Mouse (Mus musculus): ENCODE measurements at regions not wholly inside any gene's neighbourhood (a gene's known extent, or its start where the extent isn't known, plus 50 kb on each side); places are given as distances from the start of the nearest gene placed in this dataset.

GRCm38 (mm10) chr7:74907391-74907790 is 352.8 kb upstream of the Slco3a1 start:
- no peak for DNase-seq (ENCODE audit: low read depth, low spot score)

DNA sequence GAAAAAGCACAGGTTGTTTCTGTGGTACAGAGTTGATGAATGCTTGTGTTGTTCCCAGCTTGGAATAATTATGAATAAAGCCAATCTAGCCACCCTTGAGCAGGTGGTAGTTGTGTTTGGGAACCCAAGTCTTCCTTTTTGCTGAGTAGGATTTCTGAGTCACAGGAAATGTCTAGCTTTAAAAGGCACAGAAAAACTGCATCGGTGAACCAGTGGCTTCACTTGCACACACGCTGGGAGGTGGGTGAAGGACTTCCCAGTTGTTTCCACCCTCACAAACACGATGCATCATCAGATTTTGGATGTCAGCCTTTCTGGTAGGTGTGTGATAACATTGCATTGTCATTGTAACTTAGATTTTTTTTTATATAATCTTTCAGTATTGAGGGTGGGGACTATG is 322.9 kb upstream of the Slco3a1 start:
- no peak for DNase-seq (ENCODE audit: low read depth, low spot score)

DNA sequence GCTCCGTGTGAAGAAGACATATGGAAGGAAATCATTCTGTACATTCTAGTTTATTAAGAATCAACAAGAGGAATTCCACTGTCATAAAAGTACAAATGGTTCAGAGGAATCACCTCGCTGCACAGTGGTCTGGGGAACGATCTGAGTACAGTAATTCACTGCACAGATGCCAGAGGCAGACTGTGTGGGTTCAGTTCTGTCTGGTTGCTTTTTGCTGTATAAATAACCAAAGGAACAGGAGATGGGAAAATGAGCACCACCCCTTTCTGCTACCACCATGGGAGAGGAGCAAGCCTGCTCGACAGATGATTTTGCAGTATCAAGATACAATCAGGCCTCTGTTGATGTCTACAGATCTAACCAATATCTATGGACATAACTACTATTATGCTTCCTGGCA is 322.1 kb upstream of the Slco3a1 start:
- DNase-seq (ENCODE audit: low read depth, low spot score) = no peak

DNA sequence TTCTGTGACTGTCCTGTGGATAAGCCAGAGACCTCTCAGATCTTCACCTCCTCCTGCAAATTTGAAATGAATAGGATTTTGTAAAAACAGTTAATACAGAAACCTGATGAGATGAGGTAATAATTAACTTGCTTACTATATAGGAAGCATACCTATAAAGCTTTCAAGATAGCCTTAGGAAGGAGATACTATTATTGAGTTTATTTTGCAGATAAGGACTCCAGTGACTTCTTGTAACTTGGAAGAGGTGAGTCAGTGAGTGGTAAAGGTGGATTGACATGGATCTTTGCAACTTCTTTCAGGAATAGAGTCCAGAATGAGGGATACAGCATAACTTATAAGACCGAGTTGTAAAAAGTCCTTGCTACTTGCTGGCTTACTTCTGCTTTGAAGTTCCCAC is 315.7 kb upstream of the Slco3a1 start:
- DNase-seq (ENCODE audit: low read depth, low spot score) = no peak

DNA sequence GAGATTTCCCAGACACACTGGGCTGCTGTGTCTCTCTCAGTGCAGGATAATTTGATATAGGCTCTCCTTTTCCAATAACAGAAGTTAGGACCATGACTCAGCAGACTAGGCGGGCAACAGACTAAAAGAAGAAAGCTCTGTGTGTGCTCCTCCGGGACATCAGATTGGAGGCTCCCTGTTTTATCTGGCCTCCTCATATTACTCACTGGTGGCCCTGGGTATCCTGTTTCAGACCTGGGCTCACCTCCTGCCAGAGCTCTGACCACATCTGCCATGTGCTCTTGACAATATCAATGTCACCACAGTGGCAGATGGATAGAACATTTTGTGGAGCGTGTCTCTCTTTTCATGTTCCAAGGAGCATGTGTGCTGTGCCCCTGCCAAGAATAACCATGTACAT is 308.1 kb upstream of the Slco3a1 start:
- peak; percentile 81 for DNase-seq (ENCODE audit: low read depth, low spot score)

DNA sequence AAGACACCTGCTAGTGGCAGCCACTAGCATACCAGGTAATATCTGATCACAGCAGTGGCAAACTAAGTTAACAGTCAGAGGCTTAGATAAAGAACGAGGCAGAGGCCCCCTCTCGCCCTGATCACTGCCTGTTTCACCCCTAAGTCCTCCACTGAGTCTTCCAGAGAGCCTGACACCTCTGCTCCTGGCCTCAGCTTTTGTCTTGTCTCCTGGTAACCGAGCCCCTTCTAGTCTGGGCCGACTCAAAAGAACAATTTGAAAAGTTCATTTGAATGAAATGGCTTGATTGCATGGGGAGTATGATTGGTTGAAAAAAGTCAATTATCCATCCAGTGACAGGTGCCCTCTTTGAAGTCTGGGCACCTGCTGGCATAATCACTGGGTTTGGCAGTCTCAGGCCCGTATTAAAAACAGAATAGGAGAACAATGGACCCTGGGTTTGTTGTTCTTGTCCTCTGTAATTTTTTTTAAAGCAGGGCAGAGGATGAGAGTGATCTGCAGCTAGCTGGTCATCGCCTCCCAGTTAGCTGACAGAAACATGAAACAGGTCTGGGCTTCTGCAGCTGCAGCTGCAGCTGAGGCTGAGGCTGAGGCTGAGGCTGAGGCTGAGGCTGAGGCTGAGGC is 289.8 kb upstream of the Slco3a1 start:
- no peak for DNase-seq (ENCODE audit: low read depth, low spot score)

DNA sequence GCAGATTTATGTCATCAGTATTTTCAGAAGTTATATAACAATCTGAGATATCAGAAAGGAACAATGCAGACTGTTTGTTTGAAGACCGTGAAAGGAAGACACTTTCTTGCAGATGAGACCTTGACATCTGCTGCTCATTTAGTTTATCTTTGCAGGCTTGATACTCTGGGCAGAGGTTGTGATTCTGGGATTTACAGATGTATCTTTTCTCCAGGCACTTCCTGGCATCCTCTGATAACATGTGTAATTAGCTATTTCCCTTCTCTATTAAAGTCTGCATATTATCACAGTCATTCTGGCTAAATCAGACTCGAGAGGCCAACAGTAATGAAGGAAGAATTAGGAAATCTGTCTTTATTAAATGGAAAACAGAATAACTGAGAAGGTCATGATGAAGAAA is 268.7 kb upstream of the Slco3a1 start:
- no peak for DNase-seq (ENCODE audit: low read depth, low spot score)

- DNase-seq (ENCODE audit: low read depth, low spot score) = no peak
Observed at GRCm38 (mm10) chr7:74793241-74793640, 238.7 kb upstream of the Slco3a1 start.

DNA sequence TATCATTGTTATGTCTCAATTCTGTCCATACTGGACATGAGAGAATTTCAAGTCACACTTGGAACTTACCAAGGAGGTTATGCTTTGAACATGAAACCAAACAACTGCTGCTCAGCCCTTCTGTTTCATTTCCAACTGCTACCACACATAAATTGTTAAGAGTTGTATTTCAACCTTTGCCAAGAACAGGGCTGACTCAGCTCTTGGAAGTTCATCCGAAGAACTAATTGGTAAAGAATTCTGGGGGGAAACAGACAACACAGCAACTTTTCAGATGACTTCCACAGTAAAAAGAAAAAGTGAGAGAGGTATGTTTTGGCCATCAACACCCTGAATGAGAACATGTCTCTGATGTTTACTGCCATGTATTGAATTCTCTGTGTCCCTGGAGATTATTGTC is 234.1 kb upstream of the Slco3a1 start:
- peak; percentile 30 for DNase-seq (ENCODE audit: low read depth, low spot score)

DNA sequence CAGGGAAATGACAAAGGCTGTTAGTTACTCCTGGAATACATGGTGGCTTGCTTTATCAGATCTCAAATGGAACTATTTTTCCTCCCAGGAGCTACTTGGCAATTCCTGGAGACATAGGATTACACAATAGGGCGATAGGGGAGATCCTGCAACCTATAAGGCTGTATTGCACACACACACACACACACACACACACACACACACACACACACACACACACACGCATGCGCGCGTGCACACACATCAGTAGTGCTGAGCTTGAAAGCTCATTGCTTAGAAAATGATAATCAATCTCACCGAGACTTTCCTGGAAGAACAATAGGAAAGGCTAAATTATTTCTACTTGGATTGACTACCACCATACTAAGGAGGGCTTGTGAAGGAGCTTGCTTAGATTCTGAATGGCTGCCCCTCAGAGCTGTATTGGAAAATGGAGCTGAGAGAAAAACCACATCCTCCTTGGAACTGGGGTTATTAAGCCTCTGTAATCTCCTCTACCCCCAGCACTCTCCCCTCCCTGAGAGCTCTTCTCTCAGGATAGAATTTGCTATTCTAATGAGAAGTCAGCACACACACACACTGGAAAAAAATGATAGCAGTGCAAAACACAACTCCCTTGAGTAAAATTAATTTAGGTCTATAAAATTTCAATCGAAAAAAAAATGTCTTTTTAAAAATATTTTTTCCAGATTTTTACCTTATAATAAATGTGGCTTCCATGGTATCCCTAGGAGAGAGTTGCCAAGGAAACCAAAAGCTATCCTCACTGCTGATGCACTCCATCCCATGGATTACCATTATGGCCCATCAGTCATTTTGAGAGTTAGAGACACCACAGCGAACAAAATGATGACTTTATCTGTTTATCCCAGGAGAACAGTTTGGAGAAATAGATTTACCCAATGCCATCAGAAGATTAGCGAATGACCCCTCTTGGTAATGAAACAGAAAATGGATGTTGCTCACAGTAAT is 217.1 kb upstream of the Slco3a1 start:
- no peak for DNase-seq (ENCODE audit: low read depth, low spot score)

DNA sequence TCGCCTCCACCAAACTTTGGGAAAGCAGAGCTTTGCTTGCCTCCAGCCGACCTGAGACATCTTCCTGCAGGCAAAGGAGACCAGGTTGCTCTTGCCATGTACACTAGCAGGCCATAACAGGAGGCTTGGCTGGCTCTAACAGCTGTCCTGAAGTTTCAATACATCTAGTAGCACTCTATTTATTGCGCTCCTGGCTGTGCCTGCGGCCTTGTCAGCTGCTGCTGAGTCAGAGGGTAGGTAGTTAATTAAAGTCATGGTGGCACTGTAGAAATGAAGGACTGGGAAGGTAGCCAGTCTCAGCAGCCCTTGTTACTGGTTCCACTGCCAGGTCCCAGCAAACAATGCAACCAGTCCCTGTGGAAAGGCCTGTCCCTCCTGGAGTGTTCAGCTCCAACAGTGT is 212.0 kb upstream of the Slco3a1 start:
- DNase-seq (ENCODE audit: low read depth, low spot score) = peak; percentile 50

DNA sequence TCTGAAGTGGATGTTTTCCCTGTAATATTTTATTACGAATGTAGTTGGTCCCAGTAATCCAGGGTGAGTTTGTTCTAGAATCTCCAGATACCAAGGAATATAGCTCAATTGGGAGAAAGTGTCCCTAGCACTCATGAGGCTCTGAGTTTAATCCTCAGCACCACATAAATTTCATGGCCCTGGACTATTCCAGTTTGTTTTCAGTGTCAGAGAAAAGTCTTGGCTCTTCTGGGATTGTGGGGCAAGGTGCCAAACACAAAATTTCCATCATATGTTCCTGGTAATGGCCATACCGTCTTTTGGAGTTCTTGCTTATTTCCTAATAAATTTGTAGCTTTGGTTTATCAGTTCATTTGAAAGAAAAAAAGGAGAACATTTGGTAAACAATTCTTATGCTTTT is 202.9 kb upstream of the Slco3a1 start:
- DNase-seq (ENCODE audit: low read depth, low spot score) = no peak

GRCm38 (mm10) chr7:74747704-74748103 is 193.1 kb upstream of the Slco3a1 start:
- no peak for DNase-seq (ENCODE audit: low read depth, low spot score)

DNA sequence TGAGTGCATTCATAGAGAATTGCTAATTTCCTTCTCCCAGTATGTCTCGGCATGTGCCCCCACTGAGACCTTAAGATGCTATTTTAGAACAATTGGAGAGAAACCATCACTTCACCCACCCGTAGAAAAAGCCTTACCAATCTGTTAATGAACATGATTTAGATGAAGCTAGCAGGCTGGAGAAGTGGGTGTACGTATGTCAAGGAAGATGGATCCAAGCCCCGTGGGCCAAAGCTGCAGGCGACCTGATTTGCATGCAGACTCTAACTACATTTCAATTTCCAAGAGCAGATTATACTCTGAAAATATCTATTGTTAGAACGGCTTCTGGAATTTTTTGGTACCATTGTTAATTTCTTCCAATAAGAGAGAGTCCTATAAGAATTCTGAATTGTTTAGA is 180.4 kb upstream of the Slco3a1 start:
- no peak for DNase-seq (ENCODE audit: low read depth, low spot score)

- DNase-seq (ENCODE audit: low read depth, low spot score) = no peak
Observed at GRCm38 (mm10) chr7:74726324-74726991, 171.9 kb upstream of the Slco3a1 start.

- DNase-seq (ENCODE audit: low read depth, low spot score) = no peak
Observed at GRCm38 (mm10) chr7:74719321-74719720, 164.7 kb upstream of the Slco3a1 start.

DNA sequence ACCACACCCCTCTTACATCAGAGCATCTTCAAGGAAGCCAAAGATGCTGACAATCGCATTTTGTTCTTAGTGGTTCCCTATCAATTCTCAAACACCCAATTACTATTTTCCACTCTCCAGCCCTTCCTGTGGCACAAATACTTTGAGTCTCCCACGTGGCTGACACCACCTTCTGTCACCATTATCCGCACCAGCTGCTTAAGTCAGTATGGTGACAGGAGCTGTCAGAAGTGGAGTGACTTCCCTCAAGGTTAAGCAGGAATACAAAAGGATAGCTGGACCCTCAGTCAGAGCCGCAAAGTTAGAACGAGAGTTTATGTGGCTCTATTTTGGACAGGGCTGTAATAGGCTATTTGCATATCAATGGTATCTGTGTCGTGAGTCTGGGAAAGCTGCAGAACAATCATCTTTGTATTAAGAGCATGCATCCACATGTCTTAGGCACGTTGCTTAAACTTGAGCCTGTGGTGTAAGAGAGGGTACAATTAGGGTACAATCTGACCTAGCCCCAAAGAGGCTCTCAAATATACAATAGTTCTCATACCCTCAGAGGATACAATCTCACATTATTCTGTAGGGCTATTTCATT is 155.5 kb upstream of the Slco3a1 start:
- DNase-seq (ENCODE audit: low read depth, low spot score) = no peak

DNA sequence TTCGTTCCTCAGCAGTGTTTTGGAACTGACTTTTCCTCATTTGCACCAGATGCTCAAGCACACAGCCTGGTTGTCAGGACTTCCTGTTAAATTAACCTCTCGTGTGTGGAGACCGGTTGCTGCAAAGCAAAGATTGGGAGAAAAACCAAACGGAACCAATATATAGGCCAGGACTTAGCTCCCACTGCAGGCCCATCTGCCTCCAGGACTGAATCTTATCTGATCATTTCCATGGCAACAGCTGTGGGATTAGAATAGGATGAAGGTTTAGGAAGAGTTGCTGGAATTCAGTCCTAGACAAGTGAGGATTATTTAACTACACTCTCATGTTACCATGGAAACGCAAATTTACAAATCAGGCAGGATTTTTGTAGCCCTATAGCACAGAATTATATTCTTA is 154.4 kb upstream of the Slco3a1 start:
- DNase-seq (ENCODE audit: low read depth, low spot score) = no peak

GRCm38 (mm10) chr7:74703533-74703932 is 149.0 kb upstream of the Slco3a1 start:
- DNase-seq (ENCODE audit: low read depth, low spot score) = no peak

GRCm38 (mm10) chr7:74697794-74698354 is 143.3 kb upstream of the Slco3a1 start:
- no peak for DNase-seq (ENCODE audit: low read depth, low spot score)

DNA sequence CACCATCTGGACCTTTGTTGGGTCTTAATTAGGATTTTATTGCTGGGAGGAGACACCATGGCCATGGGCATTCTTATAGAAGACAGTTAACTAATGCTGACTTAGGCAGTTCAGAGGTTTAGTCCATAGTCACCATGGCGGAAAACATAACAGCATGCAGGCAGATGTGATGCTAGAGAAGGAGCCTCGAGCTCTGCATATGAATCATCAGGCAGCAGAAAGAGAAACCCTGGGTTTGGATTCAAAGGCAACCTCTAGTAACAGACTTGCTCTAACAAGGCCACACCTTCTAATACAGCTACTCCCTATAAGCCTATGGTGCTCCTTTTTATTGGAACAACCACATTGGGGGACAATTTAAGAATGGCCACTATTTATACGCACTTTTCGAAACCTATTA is 141.7 kb upstream of the Slco3a1 start:
- no peak for DNase-seq (ENCODE audit: low read depth, low spot score)

DNA sequence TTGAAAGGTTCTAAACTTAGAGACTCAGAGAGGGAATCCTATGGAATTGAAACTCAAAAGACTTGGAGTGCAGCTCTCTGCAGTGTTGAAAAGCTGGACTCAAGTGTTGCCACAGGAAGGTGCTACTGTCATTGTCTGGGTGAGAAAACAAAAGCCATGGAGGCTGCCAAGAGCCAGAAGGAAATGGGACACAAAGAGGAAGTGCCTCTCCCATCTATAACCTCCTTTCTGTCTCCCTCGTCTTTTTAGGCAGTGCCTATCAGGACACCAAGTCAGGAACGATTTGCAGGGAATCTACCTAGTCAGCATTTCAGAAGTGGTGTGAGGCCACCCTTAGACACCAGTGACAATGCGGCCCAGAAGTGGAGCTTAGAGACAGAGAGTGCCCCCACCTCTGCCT is 138.5 kb upstream of the Slco3a1 start:
- DNase-seq (ENCODE audit: low read depth, low spot score) = no peak

All from skeletal muscle tissue, adult 2 months (tissue).